Mouse (Mus musculus): ENCODE measurements around the gene Zfp92.

Zfp92 gene

DNA sequence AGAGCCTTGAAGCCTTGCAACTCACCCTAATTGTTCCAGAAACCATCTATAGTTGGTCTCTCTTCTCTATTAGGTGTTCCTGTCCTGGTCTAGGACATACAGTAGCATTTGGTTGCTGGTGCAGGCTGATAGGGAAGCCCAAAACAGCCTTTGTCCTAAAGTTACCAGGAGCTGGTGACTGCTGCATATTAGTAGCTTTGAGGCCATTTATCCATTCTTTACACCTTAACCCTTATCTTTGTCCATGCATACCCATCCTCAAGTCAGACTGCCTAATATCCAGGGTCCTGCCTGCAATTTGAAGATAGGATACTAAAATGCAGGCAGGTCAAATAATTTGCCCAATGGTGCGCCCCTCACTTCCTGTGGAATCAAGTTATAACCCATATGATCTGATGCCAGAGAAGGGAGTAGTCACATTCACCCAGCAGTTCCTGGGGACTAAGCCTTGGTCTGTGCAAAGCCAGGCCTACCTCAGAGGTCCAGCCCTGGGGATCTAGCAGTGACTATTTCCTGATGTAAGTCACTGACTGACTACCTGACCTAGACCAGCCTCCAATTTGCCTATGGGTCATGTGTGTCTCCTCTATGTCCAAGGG lies 64.9 kb downstream of the Zfp92 start:
- no peak for DNase-seq

DNA sequence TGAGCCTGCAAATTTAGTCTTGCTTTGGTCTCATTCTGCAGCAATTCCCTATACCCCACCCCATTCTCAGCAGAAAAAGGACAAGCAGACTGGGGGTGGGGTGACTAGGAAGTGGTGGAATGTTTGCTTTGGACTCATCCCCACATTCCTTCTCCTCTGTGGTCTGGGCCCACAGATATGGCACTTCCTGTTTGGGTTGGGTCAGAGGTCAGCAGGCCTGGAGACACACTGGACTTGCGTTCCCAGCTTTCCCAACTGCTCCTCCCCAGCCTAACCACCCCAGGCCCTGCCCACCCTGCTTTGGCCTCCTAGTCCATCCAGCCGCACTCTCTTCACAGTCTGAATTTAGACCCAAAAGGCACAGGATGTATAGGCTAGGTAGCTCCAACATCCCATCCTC lies 65.7 kb downstream of the Zfp92 start:
- DNase-seq = no peak

DNA sequence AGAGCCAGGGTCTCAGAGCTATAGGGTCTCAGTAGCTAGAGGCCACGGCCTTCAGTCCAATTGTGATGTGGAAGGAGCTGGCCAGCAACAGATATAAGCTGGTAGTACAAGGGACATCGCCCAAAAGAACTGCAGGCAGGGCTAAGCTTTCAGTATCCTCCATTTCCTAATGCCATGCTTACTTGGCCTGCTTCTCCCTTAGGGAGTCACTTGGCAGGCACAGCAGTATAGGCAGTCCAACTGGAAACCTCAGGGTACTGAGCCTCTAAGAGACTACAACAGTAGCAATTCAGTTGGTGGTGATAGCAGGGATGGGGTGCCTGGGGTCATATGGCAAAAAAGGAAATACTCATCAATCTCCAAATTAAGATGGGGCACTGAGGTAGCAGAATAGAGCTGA lies 66.6 kb downstream of the Zfp92 start:
- DNase-seq = no peak

All from cerebellum, adult 11 months (tissue).